9 mouse cellular contexts compared by ENCODE assay signal in genomic region chr11:65161881-65162766, GRCm38 (mm10). TPM values are rescaled to one million over a fixed set of nuclear protein-coding genes. Genes with fewer than 3 reads are reported as not detected.
DNase-seq lines count a peak whose midpoint lies in the region; ATAC-seq and TF ChIP-seq lines count a peak whose summit lies in the region.
"Had no signal": no experiment of that assay in that cellular context is flagged by ENCODE, and none has a peak within 500 bp of the region (broad histone marks: within the 10 kb centered on the region; RNA-seq: fewer than 3 reads in every experiment).

No protein-coding gene starts in this region.

- H3K27me3 ChIP-seq in heart, embryonic 14.5 days (ENCODE audit: control insufficient read depth, insufficient read depth, low read length), result no peaks in the 10 kb centered on the region
- H3K27me3 ChIP-seq in lung, postnatal 0 days (replicated peaks; ENCODE audit: insufficient read depth, low read length), result no peaks in the 10 kb centered on the region
- H3K27me3 ChIP-seq in stomach, embryonic 15.5 days (replicated peaks), result no peaks in the 10 kb centered on the region

- DNase-seq in left cerebral cortex, adult 18-20 months (ENCODE audit: low spot score in 2 of 2), result peak; percentile 11 to 35
- DNase-seq in left cerebral cortex, adult 11 months (ENCODE audit: low spot score), result no peak
- peak; percentile 82 for DNase-seq in cerebellum, adult 9-11 months
- peak; percentile 22 to 51 for DNase-seq in layer of hippocampus, postnatal 14 days (ENCODE audit: low spot score in 2 of 2)
- DNase-seq in lung, postnatal 0 days (ENCODE audit: low spot score), result peak; percentile 14
- no peak for DNase-seq in thymus, postnatal 36 days

- WGBS in heart, embryonic 14.5 days, result under 1% methylated on average over 48 of the region's 49 CpGs
- 2% methylated on average over 35 of the region's 49 CpGs for WGBS in lung, postnatal 0 days
- WGBS in stomach, embryonic 15.5 days, result 2% methylated on average over 49 of the region's 49 CpGs

- peak overlapping the region; percentile 84 for H3K9ac ChIP-seq in heart, embryonic 14.5 days (ENCODE audit: low read length)
- H3K9ac ChIP-seq in lung, postnatal 0 days (replicated peaks; ENCODE audit: low read depth), result peak overlapping the region; percentile 63
- H3K9ac ChIP-seq in stomach, embryonic 15.5 days, result peak overlapping the region; percentile 40

- peaks cover 18 to 26% of the 10 kb centered on the region in 2 experiments for H3K4me1 ChIP-seq in heart, embryonic 14.5 days (ENCODE audit: control insufficient read depth in 2 of 2, insufficient read depth in 2 of 2, low read length in 2 of 2)
- H3K4me1 ChIP-seq in lung, postnatal 0 days (ENCODE audit: insufficient read depth, low read depth, low read length), result 0 out of 2 replicates have a peak, but pooled peaks cover 5% of the 10 kb centered on the region
- peaks cover 16% of the 10 kb centered on the region; the same call in 1 of the 2 replicates for H3K4me1 ChIP-seq in stomach, embryonic 15.5 days

- no peaks in the 10 kb centered on the region for H3K36me3 ChIP-seq in heart, embryonic 14.5 days (ENCODE audit: control insufficient read depth, insufficient read depth, low read length)
- no peaks in the 10 kb centered on the region for H3K36me3 ChIP-seq in lung, postnatal 0 days (ENCODE audit: insufficient read depth, low read length)
- H3K36me3 ChIP-seq in stomach, embryonic 15.5 days, result no peaks in the 10 kb centered on the region

- no peaks in the 10 kb centered on the region for H3K9me3 ChIP-seq in heart, embryonic 14.5 days (ENCODE audit: control insufficient read depth, low read length)
- H3K9me3 ChIP-seq in lung, postnatal 0 days (ENCODE audit: low read length), result no peaks in the 10 kb centered on the region
- no peaks in the 10 kb centered on the region for H3K9me3 ChIP-seq in stomach, embryonic 15.5 days

- TF ChIP-seq EP300 in lung, postnatal 0 days (IDR thresholded peaks at IDR 0.05), result no peak

- no peak for TF ChIP-seq CTCF in lung, postnatal 0 days (IDR thresholded peaks at IDR 0.05)

- ATAC-seq in heart, embryonic 14.5 days (ENCODE audit: insufficient number of reproducible peaks, insufficient read depth, low FRiP score, low read depth), result peak; percentile 54
- ATAC-seq in lung, postnatal 0 days, result peak; percentile 43
- peak; percentile 67 for ATAC-seq in stomach, embryonic 15.5 days (ENCODE audit: insufficient read depth, low FRiP score, low read depth)

- peak overlapping the region; percentile 80 for H3K4me2 ChIP-seq in heart, embryonic 14.5 days (ENCODE audit: low read length)
- peak overlapping the region; percentile 89 for H3K4me2 ChIP-seq in lung, postnatal 0 days (replicated peaks; ENCODE audit: low read depth, low read length)
- peak overlapping the region; percentile 91 for H3K4me2 ChIP-seq in stomach, embryonic 15.5 days

- peak overlapping the region; percentile 81 to 88 for H3K4me3 ChIP-seq in heart, embryonic 14.5 days (ENCODE audit: control insufficient read depth in 1 of 2, insufficient read depth in 1 of 2, low read depth in 1 of 2, low read length in 2 of 2)
- H3K4me3 ChIP-seq in lung, postnatal 0 days (ENCODE audit: low read depth, low read length), result peak overlapping the region; percentile 71
- H3K4me3 ChIP-seq in stomach, embryonic 15.5 days (replicated peaks), result peak overlapping the region; percentile 60

- no peak overlapping the region for H3K27ac ChIP-seq in heart, embryonic 14.5 days (replicated peaks in 1 of 2; ENCODE audit: control insufficient read depth in 1 of 2, insufficient read depth in 1 of 2, low read depth in 2 of 2, low read length in 2 of 2)
- H3K27ac ChIP-seq in lung, postnatal 0 days (ENCODE audit: low read length), result peak overlapping the region; percentile 88
- no peak overlapping the region for H3K27ac ChIP-seq in stomach, embryonic 15.5 days
- H3K27ac ChIP-seq: macrophage had no signal

RNA-seq across cellular contexts. Expression of gene Arhgap44, which starts 0.6 kb away (rescaled TPM):
- total RNA-seq in left cerebral cortex, adult 18-20 months (2021), result 100 to 1,000 TPM; 139 to 154 TPM
- 13.9 and 14.0 TPM in 2 replicates for polyA plus RNA-seq in heart, embryonic 14.5 days (2014; fragmentation: Nextera tagmentation; extraction: Ambion mirVana)
- total RNA-seq in layer of hippocampus, postnatal 14 days (2021), result 100 to 1,000 TPM; 106 to 115 TPM
- polyA plus RNA-seq in lung, postnatal 0 days (2015; fragmentation: Nextera tagmentation; extraction: Ambion mirVana), result 31.2 and 33.7 TPM in 2 replicates
- 6.2 and 6.9 TPM in 2 replicates for polyA plus RNA-seq in stomach, embryonic 15.5 days (2015; fragmentation: Nextera tagmentation; extraction: Ambion mirVana)
- polyA plus RNA-seq: macrophage had no signal

RNA-seq across cellular contexts. Expression of gene 1700086D15Rik, which starts 2.4 kb away (rescaled TPM):
- total RNA-seq in left cerebral cortex, adult 18-20 months (2021), result 1 to 10 TPM; 2.5 TPM
- 0.19 TPM in 1 of 2 replicates, not detected in the other for polyA plus RNA-seq in heart, embryonic 14.5 days (2014; fragmentation: Nextera tagmentation; extraction: Ambion mirVana)
- total RNA-seq in layer of hippocampus, postnatal 14 days (2021), result 1 to 10 TPM; 1.6 to 3.6 TPM
- polyA plus RNA-seq in lung, postnatal 0 days (2015; fragmentation: Nextera tagmentation; extraction: Ambion mirVana), result 0.29 and 0.32 TPM in 2 replicates
- polyA plus RNA-seq in stomach, embryonic 15.5 days (2015; fragmentation: Nextera tagmentation; extraction: Ambion mirVana), result 0.19 TPM in 1 of 2 replicates, not detected in the other
- polyA plus RNA-seq: macrophage had no signal

Comparison
In these comparisons a context has a peak if more than half of its experiments do, and no peak if none do; other contexts are left out.
1. DNase-seq: peak in left cerebral cortex, adult 18-20 months (2 of 2), cerebellum, adult 9-11 months (single experiment), layer of hippocampus, postnatal 14 days (2 of 2) and lung, postnatal 0 days (single experiment); none in left cerebral cortex, adult 11 months (single experiment) and thymus, postnatal 36 days (0 of 2).
2. Peak in every context shown above with its lines, with median percentiles within 50 percentile points of each other: ATAC-seq, H3K4me2 ChIP-seq, H3K4me3 ChIP-seq and H3K9ac ChIP-seq.